Mouse (Mus musculus) hindbrain, embryonic 14.5 days (tissue): ENCODE results near the gene Slc25a19. TPM values are rescaled to one million over a fixed set of nuclear protein-coding genes. Genes with fewer than 3 reads are reported as not detected.

Experiments
- ATAC-seq: fragments of 200-750 bp; cut with Nextera tagmentation; 2 replicates; pipeline ENCODE4 v1.8.0; 2017; ENCODE audit warnings: moderate number of reproducible peaks, mild to moderate bottlenecking, moderate TSS enrichment, moderate library complexity; ENCODE audit not compliant: low FRiP score
- DNase-seq: peaks from one replicate; pipeline ENCODE4 v3.0.0-alpha.2; 2015; ENCODE audit warnings: low spot score
- H3K27ac ChIP-seq: fragments of 300-500 bp; sonication (generic); 2 replicates; pipeline ENCODE4 v1.5.1; 2014; ENCODE audit warnings: mild to moderate bottlenecking, moderate library complexity
- H3K27me3 ChIP-seq: fragments of 300-500 bp; sonication (generic); 2 replicates; pipeline ENCODE4 v1.6.1; 2014; ENCODE audit warnings: mild to moderate bottlenecking, low read length, mixed read lengths; ENCODE audit not compliant: control insufficient read depth, insufficient read depth
- H3K36me3 ChIP-seq: fragments of 300-500 bp; sonication (generic); replicated peaks from 2 replicates; pipeline ENCODE4 v1.6.1; 2014; ENCODE audit not compliant: control insufficient read depth, insufficient read depth
- H3K4me1 ChIP-seq: fragments of 300-500 bp; sonication (generic); replicated peaks from 2 replicates; pipeline ENCODE4 v1.6.1; 2014; ENCODE audit warnings: antibody characterized with exemption, low read length, mixed read lengths; ENCODE audit not compliant: control insufficient read depth, insufficient read depth
- H3K4me2 ChIP-seq: fragments of 300-500 bp; sonication (generic); replicated peaks from 2 replicates; pipeline ENCODE4 v1.6.1; 2014; ENCODE audit warnings: mild to moderate bottlenecking, moderate library complexity
- H3K4me3 ChIP-seq: fragments of 300-500 bp; sonication (generic); replicated peaks from 2 replicates; pipeline ENCODE4 v1.5.1; 2014; ENCODE audit warnings: mild to moderate bottlenecking, low read length
- H3K9ac ChIP-seq: fragments of 300-500 bp; sonication (generic); 2 replicates; pipeline ENCODE4 v1.6.1; 2014
- H3K9me3 ChIP-seq: fragments of 300-500 bp; sonication (generic); 2 replicates; pipeline ENCODE4 v1.6.1; 2016; ENCODE audit warnings: low read length; ENCODE audit not compliant: control insufficient read depth
- WGBS: fragments of 180-500 bp; shearing (Covaris S2); extraction: QIAGEN DNeasy Blood & Tissue Kit; methylation state at CpG from one replicate; pipeline ENCODE4 v1.1.7; 2014; 5-methylcytosine and 5-hydroxymethylcytosine counted together
- polyA plus RNA-seq: library from polyadenylated mRNA; unstranded; fragments of >200 nt; fragmentation: Nextera tagmentation; extraction: Ambion mirVana; gene quantifications from 2 replicates; pipeline ENCODE4 v1.2.1, GENCODE M21; 2014

Slc25a19 gene
- polyA plus RNA-seq, 1 experiment from 2014 or later, result 37.8 TPM

GRCm38 (mm10) chr11:115595209-115595608 lies 32.9 kb downstream of the Slc25a19 start:
- no peak overlapping the region for H3K9ac ChIP-seq
- H3K9me3 ChIP-seq, result no peaks in the 10 kb centered on the region
- H3K36me3 ChIP-seq, result peaks cover 81% of the 10 kb centered on the region
- no peak overlapping the region for H3K4me2 ChIP-seq
- no peaks in the 10 kb centered on the region for H3K4me1 ChIP-seq
- no peak overlapping the region for H3K27ac ChIP-seq
- no peak overlapping the region for H3K4me3 ChIP-seq
- ATAC-seq (no peak), DNase-seq (no peak)
- no peaks in the 10 kb centered on the region for H3K27me3 ChIP-seq
- WGBS, result 95% methylated on average over 3 of the region's 3 CpGs

GRCm38 (mm10) chr11:115590526-115591075 lies 37.5 kb downstream of the Slc25a19 start:
- no peak overlapping the region for H3K4me2 ChIP-seq
- peaks cover 94% of the 10 kb centered on the region for H3K36me3 ChIP-seq
- DNase-seq (no peak), ATAC-seq (no peak)
- 91% methylated on average over 2 of the region's 2 CpGs for WGBS
- H3K9ac ChIP-seq, result no peak overlapping the region
- no peaks in the 10 kb centered on the region for H3K9me3 ChIP-seq
- H3K4me1 ChIP-seq, result no peaks in the 10 kb centered on the region
- H3K27ac ChIP-seq, result no peak overlapping the region
- no peaks in the 10 kb centered on the region for H3K27me3 ChIP-seq
- H3K4me3 ChIP-seq, result no peak overlapping the region

GRCm38 (mm10) chr11:115587984-115588383 lies 40.1 kb downstream of the Slc25a19 start:
- ATAC-seq, result no peak
- no peak overlapping the region for H3K4me2 ChIP-seq

GRCm38 (mm10) chr11:115586403-115586802 lies 41.7 kb downstream of the Slc25a19 start:
- no peak overlapping the region for H3K4me2 ChIP-seq
- H3K9ac ChIP-seq, result no peak overlapping the region
- DNase-seq (no peak), ATAC-seq (no peak)
- WGBS, result 92% methylated on average over 9 of the region's 9 CpGs
- H3K36me3 ChIP-seq, result peaks cover 97% of the 10 kb centered on the region
- no peak overlapping the region for H3K27ac ChIP-seq
- no peaks in the 10 kb centered on the region for H3K9me3 ChIP-seq
- no peaks in the 10 kb centered on the region for H3K4me1 ChIP-seq
- no peaks in the 10 kb centered on the region for H3K27me3 ChIP-seq
- no peak overlapping the region for H3K4me3 ChIP-seq

More at GRCm38 (mm10) chr11:115587984-115588383, 40.1 kb downstream of the Slc25a19 start:
- peaks cover 97% of the 10 kb centered on the region for H3K36me3 ChIP-seq
- H3K4me3 ChIP-seq, result no peak overlapping the region
- WGBS, result 84% methylated on average over 9 of the region's 9 CpGs
- H3K4me1 ChIP-seq, result no peaks in the 10 kb centered on the region
- H3K9ac ChIP-seq, result no peak overlapping the region
- no peak for DNase-seq
- no peak overlapping the region for H3K27ac ChIP-seq
- H3K9me3 ChIP-seq, result no peaks in the 10 kb centered on the region
- no peaks in the 10 kb centered on the region for H3K27me3 ChIP-seq

- Histone ChIP-seq H3K4me1 (no peaks in the 10 kb centered on the region), H3K9ac (no peak overlapping the region), H3K4me3 (no peak overlapping the region), H3K9me3 (no peaks in the 10 kb centered on the region), H3K4me2 (no peak overlapping the region), H3K27ac (no peak overlapping the region), H3K27me3 (no peaks in the 10 kb centered on the region), H3K36me3 (peaks cover 97% of the 10 kb centered on the region)
- no peak for ATAC-seq
- DNase-seq, result no peak
- 89% methylated on average over 7 of the region's 7 CpGs for WGBS
Observed at GRCm38 (mm10) chr11:115585573-115586100, 42.5 kb downstream of the Slc25a19 start.

- Histone ChIP-seq H3K27me3 (no peaks in the 10 kb centered on the region), H3K36me3 (peaks cover 96% of the 10 kb centered on the region), H3K27ac (no peak overlapping the region), H3K4me2 (no peak overlapping the region), H3K9ac (no peak overlapping the region), H3K4me3 (no peak overlapping the region), H3K4me1 (no peaks in the 10 kb centered on the region), H3K9me3 (no peaks in the 10 kb centered on the region)
- no peak for ATAC-seq
- DNase-seq, result no peak
- WGBS, result 89% methylated on average over 10 of the region's 10 CpGs
Observed at GRCm38 (mm10) chr11:115584376-115585073, 43.6 kb downstream of the Slc25a19 start.

- no peak for ATAC-seq
- WGBS, result 82% methylated on average over 10 of the region's 10 CpGs
- no peak overlapping the region for H3K4me3 ChIP-seq
Observed at GRCm38 (mm10) chr11:115582913-115583606, 45.0 kb downstream of the Slc25a19 start.

GRCm38 (mm10) chr11:115579080-115579479 lies 49.0 kb downstream of the Slc25a19 start:
- H3K36me3 ChIP-seq, result peaks cover 74% of the 10 kb centered on the region
- H3K4me2 ChIP-seq, result no peak overlapping the region
- no peaks in the 10 kb centered on the region for H3K27me3 ChIP-seq
- no peak overlapping the region for H3K27ac ChIP-seq
- no peaks in the 10 kb centered on the region for H3K9me3 ChIP-seq
- no peak for DNase-seq
- H3K4me3 ChIP-seq, result no peak overlapping the region
- H3K9ac ChIP-seq, result no peak overlapping the region
- ATAC-seq, result no peak
- H3K4me1 ChIP-seq, result no peaks in the 10 kb centered on the region

More at GRCm38 (mm10) chr11:115582913-115583606, 45.0 kb downstream of the Slc25a19 start:
- DNase-seq, result no peak
- H3K9ac ChIP-seq, result no peak overlapping the region
- no peaks in the 10 kb centered on the region for H3K9me3 ChIP-seq
- H3K27me3 ChIP-seq, result no peaks in the 10 kb centered on the region
- H3K4me1 ChIP-seq, result no peaks in the 10 kb centered on the region
- peaks cover 99% of the 10 kb centered on the region for H3K36me3 ChIP-seq
- H3K27ac ChIP-seq, result no peak overlapping the region
- H3K4me2 ChIP-seq, result no peak overlapping the region

GRCm38 (mm10) chr11:115564961-115565360 lies 63.1 kb downstream of the Slc25a19 start:
- DNase-seq (no peak), ATAC-seq (no peak)
- no peaks in the 10 kb centered on the region for H3K27me3 ChIP-seq
- 20% methylated on average over 7 of the region's 7 CpGs for WGBS
- peak overlapping the region; percentile 76 for H3K9ac ChIP-seq
- H3K4me3 ChIP-seq, result peak overlapping the region; percentile 64
- no peak overlapping the region for H3K27ac ChIP-seq
- H3K36me3 ChIP-seq, result peaks cover 38% of the 10 kb centered on the region
- no peaks in the 10 kb centered on the region for H3K9me3 ChIP-seq
- peaks cover 9% of the 10 kb centered on the region for H3K4me1 ChIP-seq
- peak overlapping the region; percentile 75 for H3K4me2 ChIP-seq
